Mouse (Mus musculus) kidney, postnatal 0 days (tissue): Measurements from ENCODE around the gene Cuedc1. TPM values are rescaled to one million over a fixed set of nuclear protein-coding genes. Genes with fewer than 3 reads are reported as not detected.

ENCODE experiments used
- ATAC-seq: fragments of 200-750 bp; cut with Nextera tagmentation; replicated peaks from 2 replicates; pipeline ENCODE4 v1.8.0; 2017; ENCODE audit warnings: low read depth, moderate number of reproducible peaks, moderate TSS enrichment, moderate library complexity; ENCODE audit not compliant: low FRiP score
- DNase-seq: peaks from one replicate; pipeline ENCODE4 v3.0.0-alpha.2; 2016; ENCODE audit warnings: low spot score
- H3K27ac ChIP-seq: fragments of 300-500 bp; sonication (generic); 2 replicates; pipeline ENCODE4 v1.5.1; 2014; ENCODE audit warnings: mild to moderate bottlenecking
- H3K27me3 ChIP-seq: fragments of 300-500 bp; sonication (generic); 2 replicates; pipeline ENCODE4 v1.6.1; 2014; ENCODE audit warnings: low read length, mixed read lengths; ENCODE audit not compliant: insufficient read depth
- H3K36me3 ChIP-seq: fragments of 300-500 bp; sonication (generic); 2 replicates; pipeline ENCODE4 v1.6.1; 2014; ENCODE audit warnings: low read length, mixed read lengths; ENCODE audit not compliant: insufficient read depth
- H3K4me1 ChIP-seq: fragments of 300-500 bp; sonication (generic); replicated peaks from 2 replicates; pipeline ENCODE4 v1.6.1; 2014; ENCODE audit warnings: antibody characterized with exemption, low read length, mixed read lengths; ENCODE audit not compliant: insufficient read depth
- H3K4me2 ChIP-seq: fragments of 300-500 bp; sonication (generic); 2 replicates; pipeline ENCODE4 v1.6.1; 2014; ENCODE audit warnings: mild to moderate bottlenecking, low read length, moderate library complexity, mixed read lengths
- H3K4me3 ChIP-seq: fragments of 300-500 bp; sonication (generic); replicated peaks from 2 replicates; pipeline ENCODE4 v1.5.1; 2014; ENCODE audit warnings: low read depth, low read length
- H3K9ac ChIP-seq: fragments of 300-500 bp; sonication (generic); 2 replicates; pipeline ENCODE4 v1.6.1; 2014; ENCODE audit warnings: low read depth, low read length
- H3K9me3 ChIP-seq: fragments of 300-500 bp; sonication (generic); replicated peaks from 2 replicates; pipeline ENCODE4 v1.6.1; 2016; ENCODE audit warnings: low read length, inconsistent platforms, mixed read lengths
- CTCF ChIP-seq: IDR thresholded peaks from 2 replicates; pipeline ENCODE4 v1.5.1; 2016; ENCODE audit warnings: antibody characterized with exemption, low read depth, mild to moderate bottlenecking, moderate library complexity
- WGBS: fragments of 180-500 bp; shearing (Covaris S2); extraction: QIAGEN DNeasy Blood & Tissue Kit; methylation state at CpG from one replicate; pipeline ENCODE4 v1.1.7; 2014; 5-methylcytosine and 5-hydroxymethylcytosine counted together
- polyA plus RNA-seq: library from polyadenylated mRNA; unstranded; fragments of >200 nt; fragmentation: Nextera tagmentation; extraction: Ambion mirVana; gene quantifications from 2 replicates; pipeline ENCODE4 v1.2.1, GENCODE M21; 2015

Cuedc1 gene
- polyA plus RNA-seq, 1 experiment from 2014 or later: 16.4 TPM

- Histone ChIP-seq H3K36me3 (no peaks in the 10 kb centered on the region), H3K4me1 (0 out of 2 replicates have a peak, but pooled peaks cover 6% of the 10 kb centered on the region), H3K27me3 (no peaks in the 10 kb centered on the region), H3K9me3 (no peaks in the 10 kb centered on the region), H3K27ac (no peak overlapping the region), H3K4me3 (no peak overlapping the region), H3K9ac (no peak overlapping the region), H3K4me2 (no peak overlapping the region)
- DNase-seq: no peak
- no peak for ATAC-seq
- 80% methylated on average over 1 of the region's 1 CpGs for WGBS
- no peak for TF ChIP-seq CTCF
Observed at GRCm38 (mm10) chr11:88091949-88092348, 5.9 kb upstream of the Cuedc1 start.

GRCm38 (mm10) chr11:88097173-88097572 is 685 bp upstream of the Cuedc1 start:
- DNase-seq: peak; percentile 76
- no peaks in the 10 kb centered on the region for H3K9me3 ChIP-seq
- WGBS: 20% methylated on average over 4 of the region's 4 CpGs
- TF ChIP-seq CTCF: no peak
- H3K4me3 ChIP-seq: no peak overlapping the region
- peaks cover 31% of the 10 kb centered on the region for H3K4me1 ChIP-seq
- no peaks in the 10 kb centered on the region for H3K36me3 ChIP-seq
- H3K27me3 ChIP-seq: no peaks in the 10 kb centered on the region
- peak overlapping the region; percentile 90; the same call in 1 of the 2 replicates for H3K4me2 ChIP-seq
- H3K9ac ChIP-seq: no peak overlapping the region
- H3K27ac ChIP-seq: 0 out of 2 replicates have a peak overlapping the region, but pooled peaks have one; percentile 11
- no peak; the same call in 1 of the 2 replicates for ATAC-seq

GRCm38 (mm10) chr11:88098787-88099598 is 1.1 kb downstream of the Cuedc1 start:
- H3K27ac ChIP-seq: peak overlapping the region; percentile 98
- no peaks in the 10 kb centered on the region for H3K36me3 ChIP-seq
- peak; percentile 58 for ATAC-seq
- TF ChIP-seq CTCF: peak; percentile 42; the same call in 1 of the 2 replicates
- peak; percentile 82 for DNase-seq
- peak overlapping the region; percentile 97 for H3K9ac ChIP-seq
- peak overlapping the region; percentile 90 for H3K4me2 ChIP-seq
- no peaks in the 10 kb centered on the region for H3K27me3 ChIP-seq
- H3K9me3 ChIP-seq: no peaks in the 10 kb centered on the region
- H3K4me1 ChIP-seq: peaks cover 32% of the 10 kb centered on the region
- WGBS: under 1% methylated on average over 79 of the region's 95 CpGs
- H3K4me3 ChIP-seq: peak overlapping the region; percentile 89

GRCm38 (mm10) chr11:88099599-88100023 is 1.8 kb downstream of the Cuedc1 start:
- DNase-seq: peak; percentile 88
- peak overlapping the region; percentile 98 for H3K27ac ChIP-seq
- peak overlapping the region; percentile 89 for H3K4me3 ChIP-seq
- H3K4me2 ChIP-seq: peak overlapping the region; percentile 90
- no peaks in the 10 kb centered on the region for H3K36me3 ChIP-seq
- WGBS: 1% methylated on average over 29 of the region's 38 CpGs
- H3K9me3 ChIP-seq: no peaks in the 10 kb centered on the region
- ATAC-seq: peak; percentile 56; the same call in 1 of the 2 replicates
- peak overlapping the region; percentile 97 for H3K9ac ChIP-seq
- H3K4me1 ChIP-seq: peaks cover 38% of the 10 kb centered on the region
- no peaks in the 10 kb centered on the region for H3K27me3 ChIP-seq
- no peak for TF ChIP-seq CTCF

GRCm38 (mm10) chr11:88100170-88100569 is 2.3 kb downstream of the Cuedc1 start:
- Histone ChIP-seq H3K27ac (peak overlapping the region; percentile 98; the same call in 1 of the 2 replicates), H3K4me2 (peak overlapping the region; percentile 90), H3K9ac (no peak overlapping the region), H3K4me3 (peak overlapping the region; percentile 89), H3K36me3 (no peaks in the 10 kb centered on the region), H3K9me3 (no peaks in the 10 kb centered on the region), H3K4me1 (peaks cover 38% of the 10 kb centered on the region), H3K27me3 (no peaks in the 10 kb centered on the region)
- ATAC-seq: no peak
- no peak for DNase-seq
- TF ChIP-seq CTCF: no peak
- WGBS: 40% methylated on average over 4 of the region's 4 CpGs

GRCm38 (mm10) chr11:88103214-88103941 is 5.5 kb downstream of the Cuedc1 start:
- Histone ChIP-seq H3K9me3 (no peaks in the 10 kb centered on the region), H3K27ac (no peak overlapping the region), H3K36me3 (no peaks in the 10 kb centered on the region), H3K9ac (no peak overlapping the region), H3K27me3 (no peaks in the 10 kb centered on the region), H3K4me2 (no peak overlapping the region), H3K4me1 (peaks cover 27% of the 10 kb centered on the region), H3K4me3 (no peak overlapping the region)
- TF ChIP-seq CTCF: no peak
- WGBS: 85% methylated on average over 19 of the region's 19 CpGs
- no peak for ATAC-seq
- no peak for DNase-seq
